Comparison of ENCODE assay signal across 8 mouse cellular contexts in the genomic region with DNA sequence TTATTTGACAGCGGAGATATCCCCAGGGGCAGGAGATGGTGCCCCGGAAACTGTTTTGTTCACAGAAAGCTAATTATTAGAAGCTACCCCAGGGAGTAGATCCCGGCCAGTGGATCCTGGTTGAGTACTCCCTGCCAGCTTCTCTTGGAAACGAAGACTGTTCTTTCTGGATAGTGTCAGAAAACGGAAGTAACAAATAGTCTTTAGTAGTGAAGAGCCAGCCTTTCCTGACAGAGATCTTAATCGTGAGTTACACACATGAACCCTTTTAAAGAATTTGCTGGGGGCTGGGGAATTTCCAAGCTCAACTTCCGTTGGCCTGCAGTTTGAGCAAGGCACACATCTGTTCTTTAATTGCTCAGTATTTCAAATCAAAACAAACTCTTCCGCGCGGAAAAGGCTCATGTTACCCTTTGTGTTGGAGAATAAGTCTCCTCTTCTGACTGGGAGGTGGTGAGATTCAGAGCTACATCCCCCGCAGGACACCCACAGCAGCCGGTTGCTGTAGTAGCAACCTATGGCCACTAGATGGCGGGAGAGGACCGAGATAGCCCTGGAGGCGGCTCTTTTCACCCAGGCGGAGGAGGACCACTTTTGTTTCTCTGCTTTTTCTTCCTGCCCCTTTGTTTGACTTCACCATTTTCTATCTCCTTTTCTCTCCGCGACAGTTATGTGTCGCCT.
DNase-seq lines count a peak whose midpoint lies in the region; ATAC-seq lines count a peak whose summit lies in the region.

No protein-coding gene starts in this region.

- peak; percentile 75 for ATAC-seq in embryonic facial prominence, embryonic 11.5 days (replicated peaks; ENCODE audit: insufficient number of reproducible peaks, low FRiP score, low TSS enrichment, low read depth)
- peak; percentile 82 for ATAC-seq in midbrain, embryonic 12.5 days (ENCODE audit: low FRiP score, low read depth)

- WGBS in embryonic facial prominence, embryonic 11.5 days: 4% methylated on average over 19 of the region's 19 CpGs
- 10% methylated on average over 19 of the region's 19 CpGs for WGBS in limb, embryonic 10.5 days
- WGBS in midbrain, embryonic 12.5 days: 10% methylated on average over 19 of the region's 19 CpGs

- peak overlapping the region; percentile 66 for H3K9ac ChIP-seq in embryonic facial prominence, embryonic 11.5 days (replicated peaks; ENCODE audit: low read length)
- peak overlapping the region; percentile 62 for H3K9ac ChIP-seq in midbrain, embryonic 12.5 days (replicated peaks)

- no peaks in the 10 kb centered on the region for H3K27me3 ChIP-seq in embryonic facial prominence, embryonic 11.5 days (ENCODE audit: control insufficient read depth, insufficient read depth, low read length)
- H3K27me3 ChIP-seq in limb, embryonic 10.5 days (ENCODE audit: low read depth, poor library complexity, severe bottlenecking): no peaks in the 10 kb centered on the region
- no peaks in the 10 kb centered on the region for H3K27me3 ChIP-seq in midbrain, embryonic 12.5 days

- no peaks in the 10 kb centered on the region for H3K9me3 ChIP-seq in embryonic facial prominence, embryonic 11.5 days (replicated peaks; ENCODE audit: control insufficient read depth, low read length)
- no peaks in the 10 kb centered on the region for H3K9me3 ChIP-seq in limb, embryonic 10.5 days (replicated peaks)
- H3K9me3 ChIP-seq in midbrain, embryonic 12.5 days: no peaks in the 10 kb centered on the region

- DNase-seq in 3134 (ENCODE audit: extremely low read depth, insufficient read length, low spot score): peak; percentile 36
- peak; percentile 81 for DNase-seq in adrenal gland, postnatal 25 days
- peak; percentile 92 for DNase-seq in embryonic facial prominence, embryonic 11.5 days (ENCODE audit: low spot score)
- peak; percentile 81 to 87 for DNase-seq in heart, adult 18-20 months
- DNase-seq in kidney, adult 18-20 months: peak; percentile 75
- DNase-seq in limb, embryonic 10.5 days (ENCODE audit: low spot score): peak; percentile 90
- DNase-seq in skeletal muscle tissue, adult 2 months (ENCODE audit: low read depth, low spot score): peak; percentile 44

- H3K36me3 ChIP-seq in embryonic facial prominence, embryonic 11.5 days (replicated peaks; ENCODE audit: control insufficient read depth, insufficient read depth, low read depth, low read length): no peaks in the 10 kb centered on the region
- no peaks in the 10 kb centered on the region for H3K36me3 ChIP-seq in limb, embryonic 10.5 days
- H3K36me3 ChIP-seq in midbrain, embryonic 12.5 days: no peaks in the 10 kb centered on the region

- H3K4me3 ChIP-seq in embryonic facial prominence, embryonic 11.5 days (ENCODE audit: low read depth, low read length): peak overlapping the region; percentile 29
- H3K4me3 ChIP-seq in limb, embryonic 10.5 days: peak overlapping the region; percentile 57
- H3K4me3 ChIP-seq in midbrain, embryonic 12.5 days: peak overlapping the region; percentile 43

- H3K27ac ChIP-seq in embryonic facial prominence, embryonic 11.5 days (replicated peaks; ENCODE audit: low read depth, low read length): peak overlapping the region; percentile 57; the same call in 1 of the 2 replicates
- H3K27ac ChIP-seq in limb, embryonic 10.5 days: peak overlapping the region; percentile 92
- H3K27ac ChIP-seq in midbrain, embryonic 12.5 days (replicated peaks): peak overlapping the region; percentile 89

- H3K4me1 ChIP-seq in embryonic facial prominence, embryonic 11.5 days (ENCODE audit: control insufficient read depth, insufficient read depth, low read length): 0 out of 2 replicates have a peak, but pooled peaks cover 7% of the 10 kb centered on the region
- peaks cover 38% of the 10 kb centered on the region for H3K4me1 ChIP-seq in limb, embryonic 10.5 days
- H3K4me1 ChIP-seq in midbrain, embryonic 12.5 days: peaks cover 34% of the 10 kb centered on the region

- peak overlapping the region; percentile 54 for H3K4me2 ChIP-seq in embryonic facial prominence, embryonic 11.5 days (ENCODE audit: low read depth, low read length)
- peak overlapping the region; percentile 68 for H3K4me2 ChIP-seq in midbrain, embryonic 12.5 days (replicated peaks)

Comparison
In these comparisons a context has a peak if more than half of its experiments do, and no peak if none do; other contexts are left out.
1. Peak in every context shown above with its lines: DNase-seq, ATAC-seq, H3K4me3 ChIP-seq and H3K27ac ChIP-seq.
2. DNase-seq: peak in every context shown above with its lines; median percentile 92 in embryonic facial prominence, embryonic 11.5 days; 90 in limb, embryonic 10.5 days; 84 in heart, adult 18-20 months; 81 in adrenal gland, postnatal 25 days; 75 in kidney, adult 18-20 months; 44 in skeletal muscle tissue, adult 2 months; 36 in 3134.